Mouse (Mus musculus) limb, embryonic 11.5 days (tissue): ENCODE measurements around the gene Ctrc. TPM values are rescaled to one million over a fixed set of nuclear protein-coding genes. Genes with fewer than 3 reads are reported as not detected.

Source experiments
- ATAC-seq: fragments of 200-750 bp; cut with Nextera tagmentation; 2 replicates; pipeline ENCODE4 v1.8.0; 2017; ENCODE audit warnings: low read depth; ENCODE audit not compliant: insufficient number of reproducible peaks, low FRiP score, low TSS enrichment
- DNase-seq: peaks from one replicate; pipeline ENCODE4 v3.0.0-alpha.2; 2015; ENCODE audit warnings: low spot score
- H3K27ac ChIP-seq: fragments of 300-500 bp; sonication (generic); replicated peaks from 2 replicates; pipeline ENCODE4 v1.5.1; 2014; ENCODE audit warnings: low read depth, mild to moderate bottlenecking, low read length
- H3K27me3 ChIP-seq: fragments of 300-500 bp; sonication (generic); 2 replicates; pipeline ENCODE4 v1.6.1; 2014; ENCODE audit warnings: mild to moderate bottlenecking, low read length, mixed read lengths; ENCODE audit not compliant: control insufficient read depth, insufficient read depth
- H3K36me3 ChIP-seq: fragments of 300-500 bp; sonication (generic); 2 replicates; pipeline ENCODE4 v1.6.1; 2014; ENCODE audit warnings: mild to moderate bottlenecking, low read length, moderate library complexity, mixed read lengths; ENCODE audit not compliant: control insufficient read depth, insufficient read depth
- H3K4me1 ChIP-seq: fragments of 300-500 bp; sonication (generic); 2 replicates; pipeline ENCODE4 v1.6.1; 2014; ENCODE audit warnings: low read length, mixed read lengths; ENCODE audit not compliant: control insufficient read depth, insufficient read depth
- H3K4me2 ChIP-seq: fragments of 300-500 bp; sonication (generic); 2 replicates; pipeline ENCODE4 v1.6.1; 2014; ENCODE audit warnings: low read depth, mild to moderate bottlenecking, moderate library complexity; ENCODE audit not compliant: severe bottlenecking
- H3K4me3 ChIP-seq: fragments of 300-500 bp; sonication (generic); 2 replicates; pipeline ENCODE4 v1.5.1; 2014; ENCODE audit warnings: low read depth, low read length
- H3K9ac ChIP-seq: fragments of 300-500 bp; sonication (generic); 2 replicates; pipeline ENCODE4 v1.6.1; 2014; ENCODE audit warnings: mild to moderate bottlenecking, low read length
- H3K9me3 ChIP-seq: fragments of 300-500 bp; sonication (generic); 2 replicates; pipeline ENCODE4 v1.6.1; 2016; ENCODE audit warnings: low read length; ENCODE audit not compliant: control insufficient read depth
- WGBS: fragments of 180-500 bp; shearing (Covaris S2); extraction: QIAGEN DNeasy Blood & Tissue Kit; methylation state at CpG from one replicate; pipeline ENCODE4 v1.1.7; 2014; 5-methylcytosine and 5-hydroxymethylcytosine counted together
- polyA plus RNA-seq: library from polyadenylated mRNA; unstranded; fragments of >200 nt; fragmentation: Nextera tagmentation; extraction: Ambion mirVana; gene quantifications from 2 replicates; pipeline ENCODE4 v1.2.1, GENCODE M21; 2014

Ctrc gene
- polyA plus RNA-seq, 1 experiment from 2014 or later: not detected

DNA sequence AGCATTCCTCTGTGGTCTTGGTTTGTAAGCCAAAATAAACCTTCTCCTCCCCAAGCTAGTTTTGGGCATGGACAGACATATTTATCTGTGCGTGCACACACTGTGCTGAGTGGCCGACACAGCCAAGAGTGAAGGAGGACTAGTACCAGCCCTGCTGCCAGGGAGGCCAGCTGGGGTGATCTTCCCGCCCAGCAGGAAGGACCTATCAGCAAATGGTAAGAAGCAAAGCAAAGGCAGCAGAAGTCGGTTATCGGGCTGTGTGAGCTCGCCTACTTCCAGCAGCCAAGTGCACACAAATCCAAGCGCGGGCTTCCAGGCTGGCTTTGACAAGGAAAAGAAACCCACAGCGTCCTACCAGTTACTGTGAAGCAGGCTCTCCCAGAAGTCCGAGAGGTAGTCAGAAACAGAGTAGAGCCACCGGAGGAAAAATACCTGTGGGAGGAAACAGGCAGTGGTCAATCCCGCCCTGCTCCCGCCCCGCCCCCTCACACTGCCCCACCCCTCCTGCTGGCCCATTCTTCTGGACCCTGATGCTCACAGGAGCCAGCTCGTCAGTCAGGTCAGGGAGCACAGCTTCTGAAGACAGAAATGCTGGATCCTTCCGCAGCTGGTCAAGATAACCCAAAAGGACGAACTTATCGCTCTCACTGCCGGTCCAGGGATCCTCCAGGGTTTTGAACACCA, 78.7 kb downstream of the Ctrc start:
- ATAC-seq (no peak), DNase-seq (no peak)
- Histone ChIP-seq H3K36me3 (peaks cover 26% of the 10 kb centered on the region), H3K9me3 (no peaks in the 10 kb centered on the region), H3K4me2 (no peak overlapping the region), H3K4me1 (no peaks in the 10 kb centered on the region), H3K4me3 (no peak overlapping the region), H3K9ac (no peak overlapping the region), H3K27ac (no peak overlapping the region), H3K27me3 (no peaks in the 10 kb centered on the region)
- 81% methylated on average over 19 of the region's 19 CpGs for WGBS

DNA sequence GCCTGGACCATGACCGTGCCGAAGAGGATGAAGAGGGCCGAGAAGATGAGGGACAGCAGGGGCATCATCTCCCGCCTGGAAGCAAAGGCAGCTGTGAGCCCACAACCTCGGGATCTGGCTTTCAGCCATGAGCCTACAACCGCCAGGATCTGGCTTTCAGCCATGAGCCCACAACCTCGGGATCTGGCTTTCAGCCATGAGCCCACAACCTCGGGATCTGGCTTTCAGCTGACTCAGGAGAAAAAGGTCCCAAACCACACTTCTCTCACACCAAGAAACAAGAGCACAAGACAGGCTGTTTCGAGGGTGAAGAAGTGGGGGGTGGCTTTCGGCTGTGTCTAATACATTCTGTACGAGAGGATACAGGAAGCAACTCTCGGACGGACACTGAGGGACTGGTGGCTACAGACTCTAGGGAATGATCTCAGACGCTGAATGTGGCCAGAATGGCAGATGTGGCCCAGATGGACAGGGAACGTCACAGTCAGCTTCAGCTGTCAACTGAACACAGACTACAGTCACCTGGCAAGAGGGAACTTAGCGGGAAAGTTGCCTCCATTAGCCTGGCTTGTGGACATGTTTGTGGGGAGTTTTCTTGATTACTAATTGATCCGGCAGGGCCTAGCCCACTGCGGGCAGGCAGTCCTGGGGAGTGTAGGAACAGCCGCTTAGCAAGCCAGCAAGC, 79.3 kb downstream of the Ctrc start:
- Histone ChIP-seq H3K9me3 (no peaks in the 10 kb centered on the region), H3K9ac (no peak overlapping the region), H3K4me3 (no peak overlapping the region), H3K27ac (no peak overlapping the region), H3K27me3 (no peaks in the 10 kb centered on the region), H3K36me3 (peaks cover 26% of the 10 kb centered on the region), H3K4me2 (no peak overlapping the region; the same call in 1 of the 2 replicates), H3K4me1 (no peaks in the 10 kb centered on the region)
- WGBS: 87% methylated on average over 19 of the region's 19 CpGs
- DNase-seq: no peak
- ATAC-seq: no peak

DNA sequence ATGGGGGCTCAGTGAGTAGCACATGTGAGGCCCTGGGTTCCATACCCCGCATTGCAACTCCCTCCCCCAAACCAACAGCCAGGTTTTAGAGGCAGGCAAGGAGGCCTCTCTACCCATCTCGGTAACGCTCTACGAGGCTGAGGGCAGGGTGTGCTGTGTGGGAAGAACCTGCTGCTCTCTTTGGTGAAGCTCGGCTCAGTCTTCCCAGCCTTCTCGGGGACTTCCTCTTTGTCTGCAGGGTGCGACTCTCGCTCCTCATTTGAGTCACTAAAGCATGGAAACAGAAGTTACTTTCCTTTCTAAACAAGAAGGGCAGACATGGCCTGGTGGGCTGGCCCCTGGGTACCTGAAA, 79.9 kb downstream of the Ctrc start:
- no peaks in the 10 kb centered on the region for H3K27me3 ChIP-seq
- no peaks in the 10 kb centered on the region for H3K4me1 ChIP-seq
- no peak overlapping the region for H3K27ac ChIP-seq
- no peak for ATAC-seq
- 91% methylated on average over 8 of the region's 8 CpGs for WGBS
- no peak overlapping the region for H3K4me3 ChIP-seq
- H3K9ac ChIP-seq: no peak overlapping the region
- H3K36me3 ChIP-seq: peaks cover 27% of the 10 kb centered on the region
- H3K4me2 ChIP-seq: no peak overlapping the region
- no peak for DNase-seq
- no peaks in the 10 kb centered on the region for H3K9me3 ChIP-seq

DNA sequence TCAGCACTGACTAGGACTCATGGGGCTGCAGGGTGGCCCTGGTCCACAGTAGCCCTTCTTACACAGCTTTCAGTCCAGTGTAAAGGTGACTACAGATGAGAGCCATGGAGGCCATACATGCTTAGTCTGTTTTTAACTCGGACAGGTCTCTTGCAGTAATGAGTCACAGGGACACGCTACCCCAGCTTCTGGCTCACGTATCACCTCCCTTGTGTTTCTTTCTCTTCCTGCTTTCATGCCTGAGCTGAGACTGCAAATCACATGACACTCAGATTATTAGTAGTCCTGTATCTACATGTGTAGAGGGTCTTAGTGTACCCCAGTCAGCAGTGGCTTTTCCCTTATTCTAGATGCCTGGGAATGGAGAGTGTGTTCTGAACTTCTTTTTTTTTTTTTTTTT, 81.2 kb downstream of the Ctrc start:
- Histone ChIP-seq H3K4me1 (no peaks in the 10 kb centered on the region), H3K9me3 (no peaks in the 10 kb centered on the region), H3K4me3 (no peak overlapping the region), H3K27me3 (no peaks in the 10 kb centered on the region), H3K4me2 (no peak overlapping the region), H3K27ac (no peak overlapping the region), H3K36me3 (peaks cover 21% of the 10 kb centered on the region), H3K9ac (no peak overlapping the region)
- 93% methylated on average over 3 of the region's 3 CpGs for WGBS
- ATAC-seq (no peak), DNase-seq (no peak)

Other genes with a start within 250 kb of the Ctrc start
- 67.2 and 73.2 TPM in 2 replicates for gene Fblim1, start 240.3 kb downstream of the Ctrc start, polyA plus RNA-seq
- gene Tmem82, start 227.7 kb downstream of the Ctrc start, polyA plus RNA-seq: 0.27 and 0.60 TPM in 2 replicates
- gene Slc25a34, start 222.5 kb downstream of the Ctrc start, polyA plus RNA-seq: not detected in 2 replicates
- 3.9 and 4.4 TPM in 2 replicates for gene Plekhm2, start 181.5 kb downstream of the Ctrc start, polyA plus RNA-seq
- gene Rsc1a1, start 160.8 kb downstream of the Ctrc start, polyA plus RNA-seq: 1.4 and 3.5 TPM in 2 replicates
- gene Ddi2, start 122.9 kb downstream of the Ctrc start, polyA plus RNA-seq: 22.4 and 25.9 TPM in 2 replicates
- gene Agmat, start 99.7 kb downstream of the Ctrc start, polyA plus RNA-seq: 0.11 TPM in 1 of 2 replicates, not detected in the other
- gene Dnajc16, start 55.4 kb downstream of the Ctrc start, polyA plus RNA-seq: 3.1 and 3.6 TPM in 2 replicates
- 16.9 and 19.0 TPM in 2 replicates for gene Casp9, start 52.7 kb downstream of the Ctrc start, polyA plus RNA-seq
- not detected in 2 replicates for gene Cela2a, start 20.2 kb downstream of the Ctrc start, polyA plus RNA-seq
- gene Efhd2, start 28.6 kb upstream of the Ctrc start, polyA plus RNA-seq: 17.5 and 19.8 TPM in 2 replicates
- gene Fhad1, start 168.7 kb upstream of the Ctrc start, polyA plus RNA-seq: 0.64 and 0.68 TPM in 2 replicates
- gene Tmem51, start 237.9 kb upstream of the Ctrc start, polyA plus RNA-seq: 10.4 and 11.1 TPM in 2 replicates